10 mouse cellular contexts compared by ENCODE assay signal in the genomic region with DNA sequence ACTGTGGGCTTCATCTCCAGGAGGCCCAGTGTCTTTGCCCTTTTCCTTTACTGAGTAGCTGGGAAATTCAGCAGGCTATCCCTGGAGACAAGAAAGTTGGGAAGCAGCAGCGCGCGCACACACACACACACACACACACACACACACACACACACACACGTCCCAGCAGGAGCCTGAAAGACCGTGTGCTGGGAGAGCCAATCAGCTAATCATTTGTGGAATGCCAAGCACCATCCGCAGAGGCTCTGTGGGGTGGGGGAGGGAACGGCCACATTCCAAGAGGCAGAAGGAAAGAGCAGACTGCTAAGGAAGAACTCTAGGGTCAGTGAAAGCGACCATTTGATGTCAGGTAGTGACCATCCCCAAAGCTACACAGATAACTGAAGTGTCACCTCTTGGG. TPM values are rescaled to one million over a fixed set of nuclear protein-coding genes. Genes with fewer than 3 reads are reported as not detected.
A peak's percentile ranks its signal among the peaks of the same experiment; 100 is the strongest.
DNase-seq lines count a peak whose midpoint lies in the region; ATAC-seq lines count a peak whose summit lies in the region.
"Had no signal": no experiment of that assay in that cellular context is flagged by ENCODE, and none has a peak within 500 bp of the region (broad histone marks: within the 10 kb centered on the region; RNA-seq: fewer than 3 reads in every experiment).

No protein-coding gene starts in this region.

- H3K36me3 ChIP-seq in heart, embryonic 11.5 days (ENCODE audit: control insufficient read depth, insufficient read depth, low read length) = no peaks in the 10 kb centered on the region
- no peaks in the 10 kb centered on the region for H3K36me3 ChIP-seq in kidney, embryonic 14.5 days (ENCODE audit: control insufficient read depth, insufficient read depth, low read length)

- no peaks in the 10 kb centered on the region for H3K9me3 ChIP-seq in heart, embryonic 11.5 days (replicated peaks; ENCODE audit: control insufficient read depth, low read length)
- H3K9me3 ChIP-seq in kidney, embryonic 14.5 days (ENCODE audit: control insufficient read depth, low read length) = no peaks in the 10 kb centered on the region

- no peak overlapping the region for H3K4me3 ChIP-seq in heart, embryonic 11.5 days (ENCODE audit: low read depth, low read length)
- H3K4me3 ChIP-seq in kidney, embryonic 14.5 days (ENCODE audit: low read length) = no peak overlapping the region

- H3K27ac ChIP-seq in heart, embryonic 11.5 days (ENCODE audit: low read depth, low read length) = 0 out of 2 replicates have a peak overlapping the region, but pooled peaks have one; percentile 29
- peak overlapping the region; percentile 61 for H3K27ac ChIP-seq in kidney, embryonic 14.5 days (ENCODE audit: low read depth, low read length)
- H3K27ac ChIP-seq: liver, embryonic 14.5 days had no signal

- DNase-seq in heart, adult 9 months (ENCODE audit: low spot score in 2 of 2) = no peak
- DNase-seq in embryo, embryonic 9.5 days (ENCODE audit: extremely low spot score) = peak; percentile 83
- DNase-seq in mesoderm, embryonic 11.5 days (ENCODE audit: low read depth, low spot score) = peak; percentile 84
- no peak for DNase-seq in adrenal gland, postnatal 25 days
- DNase-seq in cerebellum, postnatal 25 days = no peak

- WGBS in heart, embryonic 11.5 days (ENCODE audit: insufficient replicate concordance) = under 1% methylated on average over 8 of the region's 8 CpGs
- WGBS in kidney, embryonic 14.5 days = 8% methylated on average over 8 of the region's 8 CpGs

- ATAC-seq in heart, embryonic 11.5 days (replicated peaks; ENCODE audit: insufficient number of reproducible peaks, low FRiP score, low TSS enrichment) = peak; percentile 66; the same call in 1 of the 2 replicates
- peak; percentile 68 for ATAC-seq in kidney, embryonic 14.5 days (ENCODE audit: low FRiP score, low TSS enrichment)
- ATAC-seq in erythroid progenitor cell, adult 5-6 weeks (replicated peaks; ENCODE audit: low FRiP score, poor library complexity, severe bottlenecking) = no peak

- H3K9ac ChIP-seq in heart, embryonic 11.5 days (ENCODE audit: low read depth, low read length) = no peak overlapping the region
- H3K9ac ChIP-seq in kidney, embryonic 14.5 days (ENCODE audit: low read depth, low read length) = no peak overlapping the region
- H3K9ac ChIP-seq: liver, embryonic 14.5 days had no signal

- H3K27me3 ChIP-seq in heart, embryonic 11.5 days (ENCODE audit: control insufficient read depth, insufficient read depth, low read length) = peaks cover 7% of the 10 kb centered on the region; the same call in 1 of the 2 replicates
- 0 out of 2 replicates have a peak, but pooled peaks cover 3% of the 10 kb centered on the region for H3K27me3 ChIP-seq in kidney, embryonic 14.5 days (ENCODE audit: control insufficient read depth, insufficient read depth, low read length)

- peak overlapping the region; percentile 32 for H3K4me2 ChIP-seq in heart, embryonic 11.5 days
- peak overlapping the region; percentile 4 for H3K4me2 ChIP-seq in kidney, embryonic 14.5 days (replicated peaks; ENCODE audit: low read depth, low read length)

- H3K4me1 ChIP-seq in heart, embryonic 11.5 days (ENCODE audit: control insufficient read depth, insufficient read depth, low read length) = peaks cover 24% of the 10 kb centered on the region
- H3K4me1 ChIP-seq in kidney, embryonic 14.5 days (ENCODE audit: control insufficient read depth, insufficient read depth, low read length) = peaks cover 32% of the 10 kb centered on the region

RNA-seq across cellular contexts. Expression of gene Wdr86, which starts 2.6 kb away (rescaled TPM):
- 11.5 and 13.6 TPM in 2 replicates for polyA plus RNA-seq in heart, embryonic 11.5 days (2014; fragmentation: Nextera tagmentation; extraction: Ambion mirVana)
- polyA plus RNA-seq in kidney, embryonic 14.5 days (2014; fragmentation: Nextera tagmentation; extraction: Ambion mirVana) = 36.1 and 37.0 TPM in 2 replicates
- total RNA-seq in adrenal gland, postnatal 25 days (2021) = 3.2 and 3.6 TPM in 2 replicates
- not detected in 2 replicates for total RNA-seq in erythroid progenitor cell, adult 5-6 weeks (2015; ENCODE audit: low replicate concordance)
- total RNA-seq in erythroid progenitor cell, adult 5-6 weeks (2017; ENCODE audit: low replicate concordance) = 5.4 TPM in 1 of 2 replicates, not detected in the other

RNA-seq across cellular contexts. Expression of gene Crygn, which starts 24.7 kb away (rescaled TPM):
- polyA plus RNA-seq in heart, embryonic 11.5 days (2014; fragmentation: Nextera tagmentation; extraction: Ambion mirVana) = 2.8 and 3.5 TPM in 2 replicates
- 1.7 and 2.6 TPM in 2 replicates for polyA plus RNA-seq in kidney, embryonic 14.5 days (2014; fragmentation: Nextera tagmentation; extraction: Ambion mirVana)
- total RNA-seq in adrenal gland, postnatal 25 days (2021) = 2.4 TPM in 1 of 2 replicates, not detected in the other
- total RNA-seq in erythroid progenitor cell, adult 5-6 weeks (2015; ENCODE audit: low replicate concordance) = 21.8 TPM in 1 of 2 replicates, not detected in the other
- total RNA-seq in erythroid progenitor cell, adult 5-6 weeks (2017; ENCODE audit: low replicate concordance) = not detected in 2 replicates
- polyA plus RNA-seq: small intestine, adult 2 months had no signal

RNA-seq across cellular contexts. Expression of gene Nub1, which starts 47.8 kb away (rescaled TPM):
- polyA plus RNA-seq in heart, embryonic 11.5 days (2014; fragmentation: Nextera tagmentation; extraction: Ambion mirVana) = 28.2 and 30.7 TPM in 2 replicates
- 33.9 and 45.0 TPM in 2 replicates for polyA plus RNA-seq in kidney, embryonic 14.5 days (2014; fragmentation: Nextera tagmentation; extraction: Ambion mirVana)
- 59.5 and 71.3 TPM in 2 replicates for total RNA-seq in adrenal gland, postnatal 25 days (2021)
- total RNA-seq in erythroid progenitor cell, adult 5-6 weeks (2015; ENCODE audit: low replicate concordance) = 25.2 and 25.6 TPM in 2 replicates
- total RNA-seq in erythroid progenitor cell, adult 5-6 weeks (2017; ENCODE audit: low replicate concordance) = 24.0 and 29.8 TPM in 2 replicates

Comparison
In these comparisons a context has a peak if more than half of its experiments do, and no peak if none do; other contexts are left out.
1. DNase-seq: peak in embryo, embryonic 9.5 days (single experiment) and mesoderm, embryonic 11.5 days (single experiment); none in heart, adult 9 months (0 of 2), adrenal gland, postnatal 25 days (single experiment) and cerebellum, postnatal 25 days (0 of 2).